Mouse (Mus musculus): Measurements from ENCODE around the gene Hax1.

Gene Hax1

DNA sequence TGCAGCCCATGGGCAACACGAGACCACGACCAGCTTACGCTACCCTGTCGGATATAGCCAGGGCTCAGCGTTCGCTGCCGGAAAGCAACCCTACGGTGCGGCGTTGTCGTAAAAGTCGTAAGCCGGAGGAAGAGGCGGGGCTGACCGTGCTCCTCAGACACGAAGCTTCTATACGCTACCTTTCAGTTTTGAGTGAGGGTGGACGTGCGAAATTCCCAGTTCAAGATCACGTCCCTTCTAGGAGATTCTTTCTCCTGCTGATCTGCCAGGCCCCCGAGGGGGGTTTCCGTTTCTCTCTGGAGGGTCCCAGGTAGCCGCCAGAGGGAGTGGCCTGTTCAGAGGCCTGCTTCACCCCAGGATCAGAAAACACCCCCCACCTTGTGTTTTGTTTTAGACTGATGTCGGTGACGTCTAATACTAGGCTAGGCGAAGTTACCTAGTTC lies at the start of gene Hax1:
TSS of gene Hax1 (minus strand) at position 169 of the 443 bp plus-strand sequence.
- in situ Hi-C loops (cut with MboI, MseI) = no loop called here

GRCm38 (mm10) chr3:90036263-90036662 lies 37.7 kb upstream of the Hax1 start:
- in situ Hi-C loops (cut with MboI, MseI) = loop anchor here (25.0 kb wide), 1 partner anchor 974 kb away; no protein-coding TSS in a partner anchor

- in situ Hi-C loops (cut with MboI, MseI) = loop anchor here (25.0 kb wide), 1 partner anchor 972 kb away; no protein-coding TSS in a partner anchor
Observed at GRCm38 (mm10) chr3:90034653-90035052, 36.1 kb upstream of the Hax1 start.

DNA sequence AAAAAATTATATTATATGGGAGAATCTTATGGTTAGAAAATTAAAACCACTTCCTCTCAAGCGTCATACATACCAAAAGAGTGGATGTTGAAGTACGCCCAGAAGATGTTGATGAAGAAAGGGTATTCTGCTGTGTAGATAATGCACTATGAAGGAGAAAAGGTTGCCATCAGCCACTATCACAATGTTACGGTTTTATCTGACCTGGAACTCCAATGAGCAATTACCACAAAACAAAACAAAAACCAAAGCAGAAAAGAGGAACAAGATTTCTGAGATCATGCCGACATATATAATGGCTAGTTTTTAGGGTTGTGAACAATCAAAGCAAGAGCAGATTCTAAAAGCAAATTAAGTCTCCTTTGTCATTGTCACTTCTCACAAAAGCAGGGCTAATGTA lies 18.0 kb upstream of the Hax1 start:
- in situ Hi-C loops (cut with MboI, MseI) = loop anchor here (5.0 to 25.0 kb wide), 2 partner anchors 1319 to 1704 kb away; no protein-coding TSS in a partner anchor

- in situ Hi-C loops (cut with MboI, MseI) = loop anchor here (5.0 to 25.0 kb wide), 2 partner anchors 482 to 1698 kb away; partner anchors contain the start of gene Snapin
Observed at GRCm38 (mm10) chr3:90010291-90010690, 11.7 kb upstream of the Hax1 start.

GRCm38 (mm10) chr3:90004091-90004796 lies 5.7 kb upstream of the Hax1 start:
- in situ Hi-C loops (cut with MboI, MseI) = loop anchor here (25.0 kb wide), 1 partner anchor 1692 kb away; no protein-coding TSS in a partner anchor

DNA sequence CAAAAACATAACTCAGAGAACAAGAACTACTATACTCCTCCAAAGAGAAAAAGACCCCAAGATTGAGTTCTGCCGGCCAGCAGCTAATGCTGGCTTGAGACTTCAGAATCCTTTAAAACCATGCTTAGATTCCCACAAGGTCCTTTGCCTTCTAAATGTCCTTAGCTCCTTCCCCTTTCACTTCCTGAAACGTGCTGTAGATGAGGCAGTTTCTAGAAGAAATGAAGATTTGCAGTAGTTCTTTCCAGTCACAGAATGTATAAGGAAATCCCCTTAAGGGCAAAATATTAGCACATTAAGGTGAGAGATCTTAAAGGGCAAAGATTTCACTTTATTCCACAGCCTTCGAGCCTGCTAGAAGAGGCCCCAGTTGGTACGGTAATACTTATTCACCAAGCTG lies 1.2 kb upstream of the Hax1 start:
- in situ Hi-C loops (cut with MboI, MseI) = loop anchor here (25.0 kb wide), 1 partner anchor 1688 kb away; no protein-coding TSS in a partner anchor

- in situ Hi-C loops (cut with MboI, MseI) = no loop called here
Observed at GRCm38 (mm10) chr3:89999090-89999489, 510 bp upstream of the Hax1 start.

- in situ Hi-C loops (cut with MboI, MseI) = no loop called here
Observed at GRCm38 (mm10) chr3:89997791-89998495, 637 bp downstream of the Hax1 start.

DNA sequence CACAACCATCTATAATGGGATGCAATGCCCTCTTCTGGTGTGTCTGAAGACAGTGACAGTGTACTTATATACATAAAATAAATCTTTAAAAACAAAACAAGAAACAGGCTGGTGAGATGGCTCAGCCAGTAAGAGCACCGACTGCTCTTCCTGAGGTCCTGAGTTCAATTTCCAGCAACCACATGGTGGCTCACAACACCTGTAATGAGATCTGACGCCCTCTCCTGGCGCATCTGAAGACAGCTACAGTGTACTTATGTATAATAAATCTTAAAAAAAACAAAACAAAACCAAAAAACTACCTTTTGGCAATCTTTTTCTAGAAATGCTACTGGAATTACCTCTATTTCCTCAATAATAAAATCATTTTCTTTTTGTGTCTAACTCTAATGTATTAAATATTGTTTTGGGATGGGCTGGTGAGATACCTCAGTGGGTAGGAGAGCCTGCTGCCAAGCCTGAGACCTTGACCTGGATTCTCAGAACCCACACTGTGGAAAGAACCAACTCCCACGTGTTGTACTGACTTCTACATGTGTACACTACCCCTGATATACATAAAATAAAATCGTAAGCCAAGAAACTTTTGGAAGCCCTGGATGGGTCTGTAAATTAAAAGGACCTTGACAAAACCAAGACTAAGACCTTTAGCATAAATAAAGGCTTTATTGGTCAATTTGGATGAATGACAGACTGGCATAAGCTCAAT lies 3.6 kb downstream of the Hax1 start:
- in situ Hi-C loops (cut with MboI, MseI) = no loop called here

- in situ Hi-C loops (cut with MboI, MseI) = no loop called here
Observed at GRCm38 (mm10) chr3:89987822-89988221, 10.8 kb downstream of the Hax1 start.

DNA sequence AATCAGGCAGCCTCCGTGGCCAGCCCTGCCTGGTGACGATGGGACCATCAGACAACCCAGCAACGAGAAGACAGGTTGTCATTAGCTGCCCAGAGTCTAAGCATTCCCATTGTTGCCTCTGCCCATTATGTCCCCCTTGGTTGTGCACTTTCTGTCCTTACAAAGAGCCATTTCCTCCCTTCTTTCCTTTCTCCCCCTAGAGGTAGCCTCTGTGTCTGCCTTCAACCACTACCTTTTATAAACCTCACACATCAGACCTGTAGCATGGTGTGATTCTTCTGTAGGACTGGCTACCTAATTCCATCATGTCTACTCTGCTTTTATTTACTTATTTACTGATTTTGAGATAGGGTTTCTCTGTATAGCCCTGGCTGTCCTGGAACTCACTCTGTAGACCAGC lies 11.4 kb downstream of the Hax1 start:
- in situ Hi-C loops (cut with MboI, MseI) = no loop called here

DNA sequence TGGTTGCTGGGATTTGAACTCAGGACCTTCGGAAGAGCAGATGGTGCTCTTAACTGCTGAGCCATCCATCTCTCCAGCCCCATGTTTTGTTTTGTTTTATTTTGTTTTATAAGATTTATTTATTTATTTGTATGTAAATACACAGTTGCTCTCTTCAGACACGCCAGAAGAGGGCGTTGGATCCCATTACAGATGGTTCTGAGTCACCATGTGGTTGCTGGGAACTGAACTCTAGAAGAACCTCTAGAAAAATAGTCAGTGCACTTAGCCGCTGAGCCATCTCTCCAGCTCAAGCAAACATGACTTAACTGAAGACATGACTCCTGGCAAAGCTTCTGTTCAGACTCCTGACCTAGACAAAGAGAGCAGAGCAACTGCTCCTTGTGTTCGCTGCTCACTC lies 16.2 kb downstream of the Hax1 start:
- in situ Hi-C loops (cut with MboI, MseI) = no loop called here

GRCm38 (mm10) chr3:89976859-89977258 lies 21.7 kb downstream of the Hax1 start:
- in situ Hi-C loops (cut with MboI, MseI) = no loop called here

- in situ Hi-C loops (cut with MboI, MseI) = no loop called here
Observed at GRCm38 (mm10) chr3:89968509-89968908, 30.1 kb downstream of the Hax1 start.

DNA sequence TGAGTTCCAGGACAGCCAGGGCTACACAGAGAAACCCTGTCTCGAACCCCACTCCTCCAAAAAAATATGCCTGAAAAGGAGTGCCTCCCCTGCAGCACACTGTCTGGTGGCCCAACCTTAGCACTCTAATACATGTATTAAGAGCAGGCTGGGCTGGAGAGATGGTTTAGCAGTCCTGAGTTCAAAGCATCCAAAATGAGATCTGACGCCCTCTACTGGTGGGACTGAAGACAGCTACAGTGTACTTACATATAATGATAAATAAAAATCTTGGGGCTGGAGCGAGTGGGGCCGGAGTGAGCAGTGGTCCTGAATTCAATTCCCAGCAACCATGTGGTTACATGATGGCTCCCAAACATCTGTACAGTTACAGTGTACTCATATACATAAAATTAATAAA lies 31.6 kb downstream of the Hax1 start:
- in situ Hi-C loops (cut with MboI, MseI) = no loop called here

DNA sequence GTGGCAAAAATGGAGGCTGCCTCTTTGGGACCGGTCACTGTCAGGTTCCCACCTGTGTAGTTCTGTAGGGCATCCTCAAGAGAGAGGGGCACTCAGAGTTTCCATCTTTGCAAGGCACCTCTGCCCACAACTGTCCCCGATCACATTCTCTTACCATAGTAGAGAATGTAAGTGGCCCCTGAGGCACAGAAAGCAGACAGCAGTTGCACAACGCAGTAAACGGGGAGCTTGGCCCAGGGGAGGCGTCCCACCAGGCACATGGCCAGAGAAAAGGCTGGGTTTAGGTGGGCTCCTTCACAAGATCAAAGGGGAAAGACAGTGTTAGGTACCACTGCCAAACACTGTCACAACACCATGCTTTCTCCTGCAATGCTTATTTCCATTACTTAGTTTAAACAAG lies 32.6 kb downstream of the Hax1 start:
- in situ Hi-C loops (cut with MboI, MseI) = no loop called here

DNA sequence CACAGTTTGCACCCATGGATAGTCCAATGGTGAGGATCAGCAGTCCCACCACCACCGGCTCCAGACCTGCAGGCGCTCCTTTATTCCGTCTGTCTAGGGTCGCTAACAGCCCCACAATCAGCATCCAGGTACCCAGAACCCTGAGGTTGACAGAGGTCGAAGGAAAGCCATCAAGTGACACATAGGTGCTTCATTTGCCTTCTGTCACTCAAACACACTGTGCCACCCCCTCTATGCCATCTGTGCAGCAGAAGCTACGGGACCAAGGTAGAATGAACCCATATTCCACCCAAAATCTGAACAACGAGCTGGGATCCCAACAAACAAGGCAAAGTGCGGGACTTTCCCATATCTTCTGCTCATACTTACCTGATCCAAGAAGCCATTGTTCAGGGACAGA lies 33.0 kb downstream of the Hax1 start:
- in situ Hi-C loops (cut with MboI, MseI) = no loop called here

- in situ Hi-C loops (cut with MboI, MseI) = no loop called here
Observed at GRCm38 (mm10) chr3:89963926-89964739, 34.4 kb downstream of the Hax1 start.

DNA sequence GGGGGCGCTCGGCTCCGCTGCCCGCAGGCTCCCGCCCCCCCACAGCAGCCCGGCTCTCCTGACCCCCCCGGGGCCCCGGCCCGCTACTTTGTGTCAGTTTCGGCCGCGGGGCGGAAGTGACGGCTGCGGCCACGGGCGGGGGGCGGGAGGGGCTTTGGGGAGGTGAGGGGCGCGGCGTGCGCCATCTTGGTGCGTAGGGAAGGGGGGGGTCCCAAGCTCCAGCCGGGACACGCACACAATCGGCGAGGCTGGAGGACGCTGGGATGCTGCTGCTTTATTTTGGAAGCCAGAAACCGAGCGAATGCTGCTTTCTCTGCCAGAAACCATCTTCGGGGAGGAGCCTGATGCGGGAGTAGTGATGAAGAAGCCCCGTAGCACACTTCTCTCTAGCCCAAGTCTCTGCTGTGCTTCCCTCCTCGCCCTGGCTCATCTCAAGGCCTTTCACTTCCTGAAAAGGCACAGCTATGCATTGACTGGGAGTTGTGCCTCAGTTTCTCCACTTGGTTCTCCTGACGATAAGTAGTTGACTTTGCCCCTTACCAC lies 35.3 kb downstream of the Hax1 start, which contains the start of gene Atp8b2:
TSS of gene Atp8b2 (minus strand) at position 288 of the 543 bp plus-strand sequence.
- in situ Hi-C loops (cut with MboI, MseI) = no loop called here

- in situ Hi-C loops (cut with MboI, MseI) = no loop called here
Observed at GRCm38 (mm10) chr3:89962751-89963220, 35.8 kb downstream of the Hax1 start.

Data from T-helper 1 cell (primary cell).